Mouse (Mus musculus) heart, postnatal 10 days (tissue): Measurements from ENCODE around the gene Gm5930. TPM values are rescaled to one million over a fixed set of nuclear protein-coding genes. Genes with fewer than 3 reads are reported as not detected.
"Not testable (repeated sequence)": the region's sequence is repeated elsewhere in the genome, so short reads cannot be mapped to it uniquely, and the experiment has no call there.

ENCODE experiments used
- DNase-seq, 2 experiments: peaks; one replicate each; pipeline ENCODE4 v3.0.0; 2021
- intact Hi-C: fragments of 180-260 bp; cut with DNase I; formaldehyde crosslinking; loops from one replicate; pipeline ENCODE4 v1.15.1; 2025
- total RNA-seq, 2 experiments: library from RNA; stranded (reverse); gene quantifications; 2 replicates each; pipeline ENCODE4 v1.2.3; 2021

Gene Gm5930
- not detected for total RNA-seq

DNA sequence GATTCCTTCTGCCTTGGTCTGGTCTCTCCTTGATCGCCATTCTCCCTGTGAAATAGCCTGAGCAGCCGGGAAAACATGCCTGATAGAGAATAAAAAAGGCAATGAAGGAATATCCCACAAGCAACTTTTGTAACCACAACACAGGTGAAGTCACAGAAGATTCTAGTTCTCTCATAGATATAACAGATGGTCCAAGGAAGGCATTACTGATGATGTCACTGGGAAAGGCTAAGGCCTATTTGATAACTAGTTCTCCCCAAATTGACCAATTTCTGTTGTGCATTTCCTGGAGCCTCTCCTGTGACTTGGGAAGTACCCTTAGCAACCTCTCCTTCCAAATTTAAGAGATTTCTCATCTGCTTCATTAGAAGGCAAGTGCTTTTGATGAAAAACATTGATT, at the start of gene Gm5930:
Gene Gm5930, minus strand, starts transcription at position 101 of the 400 bp plus-strand sequence.
- DNase-seq, intact Hi-C loops: not testable (repeated sequence)

DNA sequence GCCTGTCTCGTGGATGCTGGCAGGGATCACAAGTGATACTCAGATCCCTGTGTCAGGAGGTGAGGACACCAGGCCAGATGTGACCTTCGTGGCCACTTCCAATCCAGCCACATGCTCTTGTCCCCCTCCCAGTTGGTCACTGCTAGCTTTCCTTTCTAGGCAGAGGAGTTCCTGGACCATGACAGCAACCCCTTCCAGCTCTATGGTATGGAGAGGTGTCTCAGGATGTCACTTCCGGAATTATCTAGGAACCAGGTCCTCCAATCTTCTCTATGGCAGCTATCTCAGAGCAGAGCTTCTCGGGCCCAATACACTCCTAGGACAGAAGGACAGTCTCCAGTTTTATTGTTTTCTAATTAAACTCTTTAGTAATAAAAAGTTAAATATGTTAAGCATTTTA, 45.8 kb upstream of the Gm5930 start:
- DNase-seq, intact Hi-C loops: not testable (repeated sequence)

DNA sequence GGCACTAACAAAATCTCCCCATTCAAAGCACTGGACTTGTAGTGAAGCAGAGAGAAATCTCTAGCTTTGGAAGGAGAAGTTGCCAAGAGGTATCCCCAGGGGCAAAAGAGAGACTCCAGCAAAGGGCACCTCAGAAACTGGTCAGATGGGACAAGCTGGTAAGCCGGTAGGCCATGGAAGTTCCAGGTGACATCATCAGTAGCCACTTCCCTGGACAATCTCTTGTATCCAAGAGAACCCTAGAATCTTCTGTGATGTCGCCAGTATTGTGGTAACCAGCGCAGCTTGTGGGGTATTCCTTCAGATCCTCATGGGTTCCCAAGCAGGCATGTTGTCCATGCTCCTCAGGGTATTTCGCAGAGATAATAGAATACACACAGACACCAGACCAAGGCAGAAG, 26.7 kb upstream of the Gm5930 start, which contains the start of gene Gm8229:
Gene Gm8229, plus strand, starts transcription at position 301 of the 400 bp plus-strand sequence.
- DNase-seq, intact Hi-C loops: not testable (repeated sequence)

DNA sequence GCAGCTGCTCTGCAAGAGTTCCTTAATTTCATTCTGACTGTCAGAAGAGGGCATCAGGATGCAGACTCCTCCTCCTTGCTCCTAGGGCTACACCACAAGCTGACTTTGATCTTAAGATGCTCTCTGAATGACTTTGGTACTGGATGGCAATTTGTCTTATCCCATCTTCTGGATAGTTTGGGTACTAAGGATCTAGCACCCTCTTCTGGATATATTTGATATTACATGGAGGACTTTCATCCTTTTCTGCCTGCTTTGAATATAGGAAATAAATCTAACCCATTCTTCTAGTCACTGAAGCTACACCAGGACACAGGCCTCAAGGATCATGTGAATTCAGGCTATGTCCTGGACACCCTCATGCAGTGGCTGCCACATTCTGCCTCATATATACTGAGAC, 23.9 kb upstream of the Gm5930 start:
- intact Hi-C loops, DNase-seq: not testable (repeated sequence)

DNA sequence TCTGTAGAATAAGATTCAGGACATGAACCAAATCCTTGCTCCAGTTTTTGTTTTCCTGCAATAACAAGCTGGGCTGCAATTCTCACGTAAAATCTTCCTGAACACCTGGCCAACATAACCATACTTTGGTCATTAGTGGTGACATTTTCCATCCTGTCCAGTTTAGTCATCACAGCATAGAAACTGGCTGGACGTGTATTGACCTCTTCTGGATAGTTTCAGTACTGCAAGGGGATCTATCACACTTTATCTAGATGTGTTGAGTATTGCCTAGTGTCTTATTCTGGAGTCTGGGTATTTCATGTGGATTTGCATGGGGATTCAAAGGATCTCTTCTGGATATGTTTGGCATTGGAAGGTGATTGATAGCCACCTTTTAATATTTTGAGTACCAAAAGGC, 23.0 kb upstream of the Gm5930 start:
- DNase-seq, intact Hi-C loops: not testable (repeated sequence)

DNA sequence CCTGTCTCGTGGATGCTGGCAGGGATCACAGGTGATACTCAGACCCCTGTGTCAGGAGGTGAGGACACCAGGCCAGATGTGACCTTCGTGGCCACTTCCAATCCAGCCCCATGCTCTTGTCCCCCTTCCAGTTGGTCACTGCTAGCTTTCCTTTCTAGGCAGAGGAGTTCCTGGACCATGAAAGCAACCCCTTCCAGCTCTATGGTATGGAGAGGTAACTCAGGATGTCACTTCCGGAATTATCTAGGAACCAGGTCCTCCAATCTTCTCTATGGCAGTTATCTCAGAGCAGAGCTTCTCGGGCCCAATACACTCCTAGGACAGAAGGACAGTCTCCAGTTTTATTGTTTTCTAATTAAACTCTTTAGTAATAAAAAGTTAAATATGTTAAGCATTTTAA, 26.3 kb downstream of the Gm5930 start:
- DNase-seq, intact Hi-C loops: not testable (repeated sequence)

DNA sequence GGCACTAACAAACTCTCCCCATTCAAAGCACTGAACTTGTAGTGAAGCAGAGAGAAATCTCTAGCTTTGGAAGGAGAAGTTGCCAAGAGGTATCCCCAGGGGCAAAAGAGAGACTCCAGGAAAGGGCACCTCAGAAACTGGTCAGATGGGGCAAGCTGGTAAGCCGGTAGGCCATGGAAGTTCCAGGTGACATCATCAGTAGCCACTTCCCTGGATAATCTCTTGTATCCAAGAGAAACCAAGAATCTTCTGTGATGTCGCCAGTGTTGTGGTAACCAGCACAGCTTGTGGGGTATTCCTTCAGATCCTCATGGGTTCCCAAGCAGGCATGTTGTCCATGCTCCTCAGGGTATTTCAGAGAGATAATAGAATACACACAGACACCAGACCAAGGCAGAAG, 53.1 kb downstream of the Gm5930 start, which contains the start of gene Gm8220:
Gene Gm8220, plus strand, starts transcription at position 301 of the 400 bp plus-strand sequence.
- intact Hi-C loops, DNase-seq: not testable (repeated sequence)

Other genes starting within 250 kb of the Gm5930 start
- under 1 TPM; 0.50 to 0.77 TPM for gene Ear2, start 235.9 kb downstream of the Gm5930 start, total RNA-seq
- gene Gm3327, start 214.7 kb downstream of the Gm5930 start, total RNA-seq, result not detected
- gene Gm8212, start 140.9 kb downstream of the Gm5930 start, total RNA-seq, result not detected
- gene 4930503E14Rik, start 125.3 kb downstream of the Gm5930 start, total RNA-seq, result not detected
- gene Gm8220, start 53.0 kb downstream of the Gm5930 start, total RNA-seq, result not detected
- not detected for gene Gm8229, start 26.8 kb upstream of the Gm5930 start, total RNA-seq
- not detected for gene Gm3371, start 72.1 kb upstream of the Gm5930 start, total RNA-seq
- gene Gm8232, start 95.1 kb upstream of the Gm5930 start, total RNA-seq, result not detected
- gene BC061237, start 153.9 kb upstream of the Gm5930 start, total RNA-seq, result not detected
- gene Gm17093, start 179.7 kb upstream of the Gm5930 start, total RNA-seq, result not detected
- not detected for gene Gm8247, start 244.6 kb upstream of the Gm5930 start, total RNA-seq